Mouse (Mus musculus): ENCODE measurements at regions not wholly inside any gene's neighbourhood (a gene's known extent, or its start where the extent isn't known, plus 50 kb on each side); places are given as distances from the start of the nearest gene placed in this dataset.

DNA sequence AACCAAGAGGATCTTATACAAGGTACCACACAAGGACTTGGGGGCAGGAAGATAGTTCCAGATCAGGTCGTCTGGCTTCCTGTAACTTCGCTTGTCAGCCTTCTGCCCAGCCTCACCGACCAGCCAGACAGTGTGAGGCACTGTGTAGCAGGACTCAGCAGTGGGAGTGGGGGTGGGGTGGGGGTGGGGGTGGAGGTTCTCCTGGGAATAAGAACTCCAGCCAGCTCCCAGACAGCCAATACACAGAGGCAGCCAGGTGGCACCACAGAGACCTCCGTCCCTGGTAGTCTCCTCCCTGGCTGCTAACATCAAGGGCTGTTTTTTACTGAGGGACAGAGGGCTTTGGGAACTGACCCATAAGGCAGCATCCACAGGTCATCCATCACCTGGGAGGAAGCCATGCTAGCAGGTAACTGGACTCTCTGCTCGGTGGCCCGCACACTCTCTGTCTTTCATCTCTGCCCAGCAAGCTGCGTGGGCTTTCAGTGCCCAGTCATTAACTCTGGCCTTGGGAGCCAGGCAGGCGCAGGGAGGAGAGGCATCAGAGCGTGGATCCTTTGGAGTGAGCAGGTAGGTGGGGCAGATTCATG, 60.3 kb upstream of the Wnt4 start:
- 67% methylated on average over 9 of the region's 9 CpGs for WGBS
- Histone ChIP-seq H3K27me3 (ENCODE audit: control insufficient read depth, insufficient read depth, low read length) (no peaks in the 10 kb centered on the region), H3K4me1 (ENCODE audit: control insufficient read depth, insufficient read depth, insufficient read length) (no peaks in the 10 kb centered on the region), H3K36me3 (ENCODE audit: control insufficient read depth, insufficient read depth, low read length) (no peaks in the 10 kb centered on the region), H3K27ac (ENCODE audit: insufficient read depth, low read length) (no peak overlapping the region), H3K4me3 (ENCODE audit: extremely low read depth, insufficient read depth, insufficient read length) (no peak overlapping the region)
- DNase-seq (ENCODE audit: low read depth in 1 of 2, low spot score in 2 of 2) = no peak
- TF ChIP-seq POLR2A (IDR thresholded peaks at IDR 0.05; ENCODE audit: low read depth, low read length) (no peak), CTCF (IDR thresholded peaks at IDR 0.05; ENCODE audit: extremely low read depth, insufficient read depth, insufficient read length, insufficient replicate concordance) (no peak)

DNA sequence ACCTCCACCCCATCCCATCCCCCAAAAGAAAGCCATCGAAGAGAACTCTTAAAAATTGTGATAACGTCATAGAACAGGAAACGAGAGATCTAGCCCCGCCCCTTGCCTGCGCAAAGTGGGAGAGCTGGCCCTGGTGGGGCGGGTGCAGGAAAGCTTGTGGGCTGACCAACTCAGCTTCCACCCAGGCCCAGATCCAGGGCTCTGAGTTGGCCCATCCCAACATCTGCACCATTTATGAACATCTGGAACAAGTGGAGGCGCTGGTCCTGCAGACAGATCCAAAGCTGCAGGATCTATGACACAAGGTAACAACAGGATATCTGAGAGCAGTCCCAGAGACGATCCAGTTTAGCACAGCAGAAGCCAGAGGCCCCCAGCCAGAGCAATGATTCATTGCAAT, 62.7 kb upstream of the Wnt4 start:
- TF ChIP-seq POLR2A (IDR thresholded peaks at IDR 0.05; ENCODE audit: low read depth, low read length) (no peak), CTCF (IDR thresholded peaks at IDR 0.05; ENCODE audit: extremely low read depth, insufficient read depth, insufficient read length, insufficient replicate concordance) (no peak)

DNA sequence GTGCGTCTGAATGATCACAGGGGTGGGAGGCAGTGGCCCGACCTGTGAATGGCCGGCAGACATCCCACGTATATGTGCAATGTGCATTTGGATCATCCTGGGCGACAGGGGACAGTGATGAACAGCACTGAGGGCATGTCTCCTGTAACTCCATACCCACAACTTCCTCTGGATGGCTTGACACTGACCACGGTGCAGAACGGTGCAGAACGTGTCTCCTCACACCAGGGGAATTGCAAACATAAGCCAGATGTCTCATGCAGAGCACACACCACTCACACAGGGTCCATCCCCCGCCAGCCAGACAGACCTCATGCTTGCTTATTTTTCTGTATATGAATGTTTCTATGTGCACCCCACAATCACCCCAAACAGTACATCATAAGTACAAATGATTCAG, 64.4 kb upstream of the Wnt4 start:
- TF ChIP-seq CTCF (IDR thresholded peaks at IDR 0.05; ENCODE audit: extremely low read depth, insufficient read depth, insufficient read length, insufficient replicate concordance) = no peak
- no peak for TF ChIP-seq POLR2A (IDR thresholded peaks at IDR 0.05; ENCODE audit: low read depth, low read length)
- H3K4me1 ChIP-seq (ENCODE audit: control insufficient read depth, insufficient read depth, insufficient read length) = no peaks in the 10 kb centered on the region
- no peak overlapping the region for H3K27ac ChIP-seq (ENCODE audit: insufficient read depth, low read length)
- no peak overlapping the region for H3K4me3 ChIP-seq (ENCODE audit: extremely low read depth, insufficient read depth, insufficient read length)
- H3K36me3 ChIP-seq (ENCODE audit: control insufficient read depth, insufficient read depth, low read length) = no peaks in the 10 kb centered on the region
- whole genome bisulfite sequencing = 53% methylated on average over 9 of the region's 9 CpGs
- no peak for DNase-seq (ENCODE audit: low read depth in 1 of 2, low spot score in 2 of 2)
- no peaks in the 10 kb centered on the region for H3K27me3 ChIP-seq (ENCODE audit: control insufficient read depth, insufficient read depth, low read length)

More for the DNA sequence above, 62.7 kb upstream of the Wnt4 start:
- 37% methylated on average over 8 of the region's 8 CpGs for WGBS
- Histone ChIP-seq H3K27me3 (ENCODE audit: control insufficient read depth, insufficient read depth, low read length) (no peaks in the 10 kb centered on the region), H3K27ac (ENCODE audit: insufficient read depth, low read length) (no peak overlapping the region), H3K36me3 (ENCODE audit: control insufficient read depth, insufficient read depth, low read length) (no peaks in the 10 kb centered on the region), H3K4me1 (ENCODE audit: control insufficient read depth, insufficient read depth, insufficient read length) (no peaks in the 10 kb centered on the region), H3K4me3 (ENCODE audit: extremely low read depth, insufficient read depth, insufficient read length) (no peak overlapping the region)
- no peak for DNase-seq (ENCODE audit: low read depth in 1 of 2, low spot score in 2 of 2)

DNA sequence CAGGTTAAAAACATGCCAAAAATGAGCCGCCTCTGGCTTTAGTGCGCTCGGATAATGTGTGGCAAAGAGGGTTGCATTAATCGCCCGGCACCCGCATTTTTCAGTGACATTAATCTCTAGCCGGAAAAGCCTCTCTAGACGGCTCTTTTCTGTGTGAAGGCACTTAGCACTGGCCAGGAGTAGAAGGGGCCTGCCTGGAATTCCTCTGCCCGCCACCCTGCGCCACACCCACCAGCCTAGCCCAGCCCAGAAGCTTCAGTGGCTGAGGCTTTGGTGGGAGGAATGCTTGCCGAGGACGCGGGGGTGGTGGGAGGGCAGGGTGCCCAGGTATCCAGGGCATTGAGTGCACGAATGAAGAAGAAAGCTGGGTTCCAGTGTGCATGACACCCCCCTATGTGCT, 65.2 kb upstream of the Wnt4 start:
- no peaks in the 10 kb centered on the region for H3K27me3 ChIP-seq (ENCODE audit: control insufficient read depth, insufficient read depth, low read length)
- DNase-seq (ENCODE audit: low read depth in 1 of 2, low spot score in 2 of 2) = no peak
- no peak for TF ChIP-seq CTCF (IDR thresholded peaks at IDR 0.05; ENCODE audit: extremely low read depth, insufficient read depth, insufficient read length, insufficient replicate concordance)
- TF ChIP-seq POLR2A (IDR thresholded peaks at IDR 0.05; ENCODE audit: low read depth, low read length) = no peak
- H3K4me3 ChIP-seq (ENCODE audit: extremely low read depth, insufficient read depth, insufficient read length) = no peak overlapping the region
- WGBS = 83% methylated on average over 14 of the region's 14 CpGs
- no peak overlapping the region for H3K27ac ChIP-seq (ENCODE audit: insufficient read depth, low read length)
- no peaks in the 10 kb centered on the region for H3K4me1 ChIP-seq (ENCODE audit: control insufficient read depth, insufficient read depth, insufficient read length)
- no peaks in the 10 kb centered on the region for H3K36me3 ChIP-seq (ENCODE audit: control insufficient read depth, insufficient read depth, low read length)

DNA sequence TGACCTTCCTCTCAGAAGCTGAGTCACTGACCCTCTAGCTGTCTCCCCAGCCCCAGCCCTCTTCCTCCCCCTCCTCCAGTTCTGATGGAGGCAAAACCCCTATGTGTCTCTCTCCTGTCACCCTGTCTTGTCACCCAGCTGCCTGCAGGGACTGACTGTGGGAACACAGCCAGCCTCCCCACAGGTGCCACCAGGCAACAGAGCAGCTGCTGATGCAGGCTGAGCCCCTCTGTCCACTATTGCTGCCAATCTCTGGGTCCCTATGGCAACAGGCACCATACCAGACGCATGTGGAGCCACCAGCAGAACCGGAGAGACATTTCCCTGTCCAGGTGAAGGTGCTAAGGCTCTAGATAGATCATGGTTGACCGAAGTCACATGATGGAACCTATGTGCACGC, 66.0 kb upstream of the Wnt4 start:
- Histone ChIP-seq H3K27ac (ENCODE audit: insufficient read depth, low read length) (no peak overlapping the region), H3K4me3 (ENCODE audit: extremely low read depth, insufficient read depth, insufficient read length) (no peak overlapping the region), H3K27me3 (ENCODE audit: control insufficient read depth, insufficient read depth, low read length) (no peaks in the 10 kb centered on the region), H3K36me3 (ENCODE audit: control insufficient read depth, insufficient read depth, low read length) (no peaks in the 10 kb centered on the region), H3K4me1 (ENCODE audit: control insufficient read depth, insufficient read depth, insufficient read length) (no peaks in the 10 kb centered on the region)
- WGBS = 78% methylated on average over 4 of the region's 4 CpGs
- no peak for DNase-seq (ENCODE audit: low read depth in 1 of 2, low spot score in 2 of 2)
- TF ChIP-seq CTCF (IDR thresholded peaks at IDR 0.05; ENCODE audit: extremely low read depth, insufficient read depth, insufficient read length, insufficient replicate concordance) = no peak

DNA sequence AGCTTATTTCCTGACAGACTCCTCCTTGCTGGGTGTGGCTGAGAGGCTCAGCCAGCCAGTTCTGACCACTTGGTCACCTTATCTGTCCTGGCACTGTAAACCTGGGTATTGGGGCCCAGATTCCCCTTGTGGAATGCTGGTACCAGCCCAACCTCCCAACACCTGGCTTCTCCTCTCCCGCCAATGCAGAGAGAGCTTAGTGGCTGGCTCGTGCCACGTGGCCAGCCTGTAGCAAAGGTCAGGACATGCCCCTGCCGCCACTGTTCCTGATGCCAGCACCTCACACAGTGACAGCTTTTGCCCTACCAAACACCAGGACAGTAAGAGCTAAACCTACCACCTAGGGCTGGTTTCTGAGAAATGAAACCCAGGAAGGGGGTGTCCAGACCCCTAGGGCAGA, 66.8 kb upstream of the Wnt4 start:
- TF ChIP-seq POLR2A (IDR thresholded peaks at IDR 0.05; ENCODE audit: low read depth, low read length) = no peak
- no peak for TF ChIP-seq CTCF (IDR thresholded peaks at IDR 0.05; ENCODE audit: extremely low read depth, insufficient read depth, insufficient read length, insufficient replicate concordance)
- H3K4me1 ChIP-seq (ENCODE audit: control insufficient read depth, insufficient read depth, insufficient read length) = no peaks in the 10 kb centered on the region
- no peak overlapping the region for H3K27ac ChIP-seq (ENCODE audit: insufficient read depth, low read length)
- no peaks in the 10 kb centered on the region for H3K36me3 ChIP-seq (ENCODE audit: control insufficient read depth, insufficient read depth, low read length)
- H3K4me3 ChIP-seq (ENCODE audit: extremely low read depth, insufficient read depth, insufficient read length) = no peak overlapping the region
- H3K27me3 ChIP-seq (ENCODE audit: control insufficient read depth, insufficient read depth, low read length) = no peaks in the 10 kb centered on the region
- DNase-seq (ENCODE audit: low read depth in 1 of 2, low spot score in 2 of 2) = no peak
- 78% methylated on average over 4 of the region's 4 CpGs for WGBS

DNA sequence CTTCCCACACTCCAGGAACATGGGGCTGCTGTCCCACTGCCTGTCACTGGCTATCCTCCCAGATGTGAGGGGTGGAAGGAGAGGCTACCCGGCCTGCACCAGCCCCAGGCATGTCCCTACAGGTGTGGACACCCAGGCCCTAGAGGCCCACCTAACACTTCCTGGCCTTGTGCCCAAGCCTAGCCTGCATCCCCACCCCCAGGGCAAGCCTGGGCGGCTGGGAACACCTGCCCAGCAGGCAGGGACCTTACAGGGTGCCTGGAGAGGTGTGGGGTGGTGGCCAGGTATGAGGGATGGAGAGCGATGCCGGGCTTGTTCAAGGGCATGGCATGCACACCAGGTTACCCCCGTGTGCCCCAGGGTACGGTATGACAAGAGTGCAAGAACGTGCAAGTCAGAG, 76.3 kb upstream of the Wnt4 start:
- TF ChIP-seq CTCF (IDR thresholded peaks at IDR 0.05; ENCODE audit: extremely low read depth, insufficient read depth, insufficient read length, insufficient replicate concordance) (no peak), POLR2A (IDR thresholded peaks at IDR 0.05; ENCODE audit: low read depth, low read length) (no peak)
- no peak for DNase-seq (ENCODE audit: low read depth in 1 of 2, low spot score in 2 of 2)
- Histone ChIP-seq H3K4me1 (ENCODE audit: control insufficient read depth, insufficient read depth, insufficient read length) (no peaks in the 10 kb centered on the region), H3K27me3 (ENCODE audit: control insufficient read depth, insufficient read depth, low read length) (no peaks in the 10 kb centered on the region), H3K36me3 (ENCODE audit: control insufficient read depth, insufficient read depth, low read length) (no peaks in the 10 kb centered on the region), H3K27ac (ENCODE audit: insufficient read depth, low read length) (no peak overlapping the region), H3K4me3 (ENCODE audit: extremely low read depth, insufficient read depth, insufficient read length) (no peak overlapping the region)
- 81% methylated on average over 7 of the region's 7 CpGs for WGBS

All from spleen, adult 2 months (tissue).